In the genomic region with DNA sequence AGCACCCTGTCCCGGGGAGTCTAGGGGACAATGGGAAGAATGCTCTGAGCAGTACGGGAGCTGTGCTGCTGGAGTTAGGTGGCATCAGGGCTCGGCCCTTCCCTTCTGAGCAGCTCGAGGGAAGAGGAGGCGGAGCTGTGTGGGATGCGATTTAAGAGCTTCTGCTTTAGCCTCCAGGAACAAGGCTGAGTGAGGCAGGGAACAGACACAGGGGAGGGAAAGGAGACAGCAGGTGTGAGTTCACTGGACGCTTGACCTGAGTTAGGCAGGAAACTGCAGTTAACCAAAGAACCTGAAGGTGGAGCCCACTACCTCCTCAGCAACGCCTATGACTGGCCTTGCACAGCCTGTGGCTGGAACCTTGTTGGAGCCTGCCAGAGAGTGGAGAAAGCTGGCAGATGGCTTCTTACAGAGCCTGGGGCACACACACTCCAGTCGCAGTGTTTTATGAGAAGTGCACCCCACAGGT, we compare ENCODE assay signal across 8 mouse cellular contexts. TPM values are rescaled to one million over a fixed set of nuclear protein-coding genes. Genes with fewer than 3 reads are reported as not detected.
DNase-seq lines count a peak whose midpoint lies in the region; ATAC-seq and TF ChIP-seq lines count a peak whose summit lies in the region.

No protein-coding gene starts in this region.

- H3K4me3 ChIP-seq in embryonic facial prominence, embryonic 15.5 days (replicated peaks), result no peak overlapping the region
- no peak overlapping the region for H3K4me3 ChIP-seq in heart, postnatal 0 days (ENCODE audit: low read depth, low read length)
- H3K4me3 ChIP-seq in liver, embryonic 16.5 days (ENCODE audit: low read depth, low read length), result no peak overlapping the region
- H3K4me3 ChIP-seq in neural tube, embryonic 13.5 days, result no peak overlapping the region
- H3K4me3 ChIP-seq in stomach, embryonic 16.5 days (replicated peaks; ENCODE audit: low read length), result no peak overlapping the region

- no peaks in the 10 kb centered on the region for H3K27me3 ChIP-seq in embryonic facial prominence, embryonic 15.5 days
- H3K27me3 ChIP-seq in heart, postnatal 0 days (ENCODE audit: control insufficient read depth, insufficient read depth, low read length), result 0 out of 2 replicates have a peak, but pooled peaks cover 3% of the 10 kb centered on the region
- no peaks in the 10 kb centered on the region for H3K27me3 ChIP-seq in liver, embryonic 16.5 days (ENCODE audit: control insufficient read depth, insufficient read depth, low read depth, low read length)
- no peaks in the 10 kb centered on the region for H3K27me3 ChIP-seq in neural tube, embryonic 13.5 days
- no peaks in the 10 kb centered on the region for H3K27me3 ChIP-seq in stomach, embryonic 16.5 days (ENCODE audit: control insufficient read depth, insufficient read depth, low read length)

- no peaks in the 10 kb centered on the region for H3K9me3 ChIP-seq in embryonic facial prominence, embryonic 15.5 days (replicated peaks)
- H3K9me3 ChIP-seq in heart, postnatal 0 days (replicated peaks; ENCODE audit: control insufficient read depth, low read length), result no peaks in the 10 kb centered on the region
- no peaks in the 10 kb centered on the region for H3K9me3 ChIP-seq in liver, embryonic 16.5 days (replicated peaks; ENCODE audit: control insufficient read depth, low read length)
- no peaks in the 10 kb centered on the region for H3K9me3 ChIP-seq in neural tube, embryonic 13.5 days
- no peaks in the 10 kb centered on the region for H3K9me3 ChIP-seq in stomach, embryonic 16.5 days (replicated peaks; ENCODE audit: control insufficient read depth, low read length)

- H3K36me3 ChIP-seq in embryonic facial prominence, embryonic 15.5 days, result no peaks in the 10 kb centered on the region
- H3K36me3 ChIP-seq in heart, postnatal 0 days (replicated peaks; ENCODE audit: control insufficient read depth, insufficient read depth, low read length), result no peaks in the 10 kb centered on the region
- H3K36me3 ChIP-seq in liver, embryonic 16.5 days (ENCODE audit: control insufficient read depth, insufficient read depth), result no peaks in the 10 kb centered on the region
- H3K36me3 ChIP-seq in neural tube, embryonic 13.5 days, result no peaks in the 10 kb centered on the region
- H3K36me3 ChIP-seq in stomach, embryonic 16.5 days (ENCODE audit: control insufficient read depth, insufficient read depth, low read length), result no peaks in the 10 kb centered on the region

- no peak overlapping the region for H3K9ac ChIP-seq in embryonic facial prominence, embryonic 15.5 days
- no peak overlapping the region for H3K9ac ChIP-seq in heart, postnatal 0 days (replicated peaks; ENCODE audit: low read depth, low read length)
- H3K9ac ChIP-seq in liver, embryonic 16.5 days (ENCODE audit: low read depth, low read length), result no peak overlapping the region
- H3K9ac ChIP-seq in neural tube, embryonic 13.5 days, result no peak overlapping the region
- no peak overlapping the region for H3K9ac ChIP-seq in stomach, embryonic 16.5 days (ENCODE audit: low read length)

- TF ChIP-seq EP300 in heart, postnatal 0 days (IDR thresholded peaks at IDR 0.05; ENCODE audit: low read depth), result no peak

- WGBS in embryonic facial prominence, embryonic 15.5 days, result 6% methylated on average over 8 of the region's 9 CpGs
- 13% methylated on average over 9 of the region's 9 CpGs for WGBS in heart, postnatal 0 days
- 19% methylated on average over 9 of the region's 9 CpGs for whole genome bisulfite sequencing in liver, embryonic 16.5 days (ENCODE audit: insufficient replicate concordance)
- 10% methylated on average over 9 of the region's 9 CpGs for whole genome bisulfite sequencing in neural tube, embryonic 13.5 days
- WGBS in stomach, embryonic 16.5 days, result 15% methylated on average over 9 of the region's 9 CpGs

- peaks cover 4% of the 10 kb centered on the region for H3K4me1 ChIP-seq in embryonic facial prominence, embryonic 15.5 days
- H3K4me1 ChIP-seq in heart, postnatal 0 days (ENCODE audit: control insufficient read depth, insufficient read depth), result no peaks in the 10 kb centered on the region
- H3K4me1 ChIP-seq in liver, embryonic 16.5 days (ENCODE audit: control insufficient read depth, low read depth, low read length), result no peaks in the 10 kb centered on the region
- peaks cover 7% of the 10 kb centered on the region for H3K4me1 ChIP-seq in neural tube, embryonic 13.5 days (replicated peaks)
- H3K4me1 ChIP-seq in stomach, embryonic 16.5 days (ENCODE audit: control insufficient read depth, insufficient read depth, low read length), result no peaks in the 10 kb centered on the region

- H3K4me2 ChIP-seq in embryonic facial prominence, embryonic 15.5 days (replicated peaks), result peak overlapping the region; percentile 17; the same call in 1 of the 2 replicates
- H3K4me2 ChIP-seq in heart, postnatal 0 days (ENCODE audit: low read depth, low read length), result no peak overlapping the region
- no peak overlapping the region for H3K4me2 ChIP-seq in liver, embryonic 16.5 days (ENCODE audit: low read depth, low read length)
- H3K4me2 ChIP-seq in neural tube, embryonic 13.5 days, result 0 out of 2 replicates have a peak overlapping the region, but pooled peaks have one; percentile 17
- no peak overlapping the region for H3K4me2 ChIP-seq in stomach, embryonic 16.5 days (ENCODE audit: low read depth, low read length)

- no peak overlapping the region for H3K27ac ChIP-seq in embryonic facial prominence, embryonic 15.5 days (replicated peaks)
- no peak overlapping the region for H3K27ac ChIP-seq in heart, postnatal 0 days (ENCODE audit: low read depth)
- no peak overlapping the region for H3K27ac ChIP-seq in liver, embryonic 16.5 days (ENCODE audit: low read length)
- no peak overlapping the region for H3K27ac ChIP-seq in neural tube, embryonic 13.5 days (replicated peaks)
- H3K27ac ChIP-seq in stomach, embryonic 16.5 days (ENCODE audit: low read length), result no peak overlapping the region

- no peak for ATAC-seq in embryonic facial prominence, embryonic 15.5 days (ENCODE audit: insufficient number of reproducible peaks, low FRiP score, low TSS enrichment, low read depth)
- peak; percentile 77 for ATAC-seq in heart, postnatal 0 days (ENCODE audit: insufficient read depth, low read depth)
- peak; percentile 50; the same call in 1 of the 2 replicates for ATAC-seq in liver, embryonic 16.5 days (ENCODE audit: low read depth)
- ATAC-seq in neural tube, embryonic 13.5 days (ENCODE audit: low read depth), result peak; percentile 91
- peak; percentile 85; the same call in 1 of the 2 replicates for ATAC-seq in stomach, embryonic 16.5 days (ENCODE audit: insufficient read depth, low FRiP score)

- peak; percentile 71 for DNase-seq in A20 (ENCODE audit: low read depth, low spot score)
- peak; percentile 77 for DNase-seq in adrenal gland, postnatal 25 days
- peak; percentile 64 for DNase-seq in heart, postnatal 0 days (ENCODE audit: low spot score)
- DNase-seq in kidney, postnatal 25 days, result peak; percentile 88 to 89

- peak; percentile 89 for TF ChIP-seq CTCF in heart, postnatal 0 days (IDR thresholded peaks at IDR 0.05; ENCODE audit: low read depth)

RNA-seq across cellular contexts. Expression of a gene that starts 22.7 kb away (rescaled TPM):
- total RNA-seq in adrenal gland, postnatal 25 days (2021), result 4.3 and 6.4 TPM in 2 replicates
- 19.6 and 34.3 TPM in 2 replicates for polyA plus RNA-seq in embryonic facial prominence, embryonic 15.5 days (2015; fragmentation: Nextera tagmentation; extraction: Ambion mirVana)
- 0.27 TPM in 1 of 2 replicates, not detected in the other for total RNA-seq in heart, postnatal 0 days (2014; rRNA removed; ENCODE audit: low replicate concordance)
- 1.6 and 2.3 TPM in 2 replicates for polyA plus RNA-seq in heart, postnatal 0 days (2015; fragmentation: Nextera tagmentation; extraction: Ambion mirVana)
- polyA plus RNA-seq in liver, embryonic 16.5 days (2015; fragmentation: Nextera tagmentation; extraction: Ambion mirVana), result 0.19 and 0.20 TPM in 2 replicates
- 2.2 and 2.3 TPM in 2 replicates for polyA plus RNA-seq in neural tube, embryonic 13.5 days (2015; fragmentation: Nextera tagmentation; extraction: Ambion mirVana)
- polyA plus RNA-seq in stomach, embryonic 16.5 days (2015; fragmentation: Nextera tagmentation; extraction: Ambion mirVana), result 1.5 and 2.5 TPM in 2 replicates

RNA-seq across cellular contexts. Expression of a gene that starts 32.1 kb away (rescaled TPM):
- total RNA-seq in adrenal gland, postnatal 25 days (2021), result 15.5 and 16.3 TPM in 2 replicates
- polyA plus RNA-seq in embryonic facial prominence, embryonic 15.5 days (2015; fragmentation: Nextera tagmentation; extraction: Ambion mirVana), result 4.6 and 5.8 TPM in 2 replicates
- total RNA-seq in heart, postnatal 0 days (2014; rRNA removed; ENCODE audit: low replicate concordance), result 16.8 and 37.9 TPM in 2 replicates
- 9.7 and 13.5 TPM in 2 replicates for polyA plus RNA-seq in heart, postnatal 0 days (2015; fragmentation: Nextera tagmentation; extraction: Ambion mirVana)
- 2.4 and 2.5 TPM in 2 replicates for polyA plus RNA-seq in liver, embryonic 16.5 days (2015; fragmentation: Nextera tagmentation; extraction: Ambion mirVana)
- 13.3 and 14.6 TPM in 2 replicates for polyA plus RNA-seq in neural tube, embryonic 13.5 days (2015; fragmentation: Nextera tagmentation; extraction: Ambion mirVana)
- 16.1 and 22.5 TPM in 2 replicates for polyA plus RNA-seq in stomach, embryonic 16.5 days (2015; fragmentation: Nextera tagmentation; extraction: Ambion mirVana)

RNA-seq across cellular contexts. Expression of a gene that starts 46.8 kb away (rescaled TPM):
- total RNA-seq in adrenal gland, postnatal 25 days (2021), result not detected in 2 replicates
- 0.28 and 0.70 TPM in 2 replicates for polyA plus RNA-seq in embryonic facial prominence, embryonic 15.5 days (2015; fragmentation: Nextera tagmentation; extraction: Ambion mirVana)
- total RNA-seq in heart, postnatal 0 days (2014; rRNA removed; ENCODE audit: low replicate concordance), result not detected in 2 replicates
- 0.11 and 0.20 TPM in 2 replicates for polyA plus RNA-seq in heart, postnatal 0 days (2015; fragmentation: Nextera tagmentation; extraction: Ambion mirVana)
- 6.3 and 8.2 TPM in 2 replicates for polyA plus RNA-seq in liver, embryonic 16.5 days (2015; fragmentation: Nextera tagmentation; extraction: Ambion mirVana)
- polyA plus RNA-seq in neural tube, embryonic 13.5 days (2015; fragmentation: Nextera tagmentation; extraction: Ambion mirVana), result not detected in 2 replicates
- polyA plus RNA-seq in stomach, embryonic 16.5 days (2015; fragmentation: Nextera tagmentation; extraction: Ambion mirVana), result 1.1 and 1.4 TPM in 2 replicates

RNA-seq across cellular contexts. Expression of a gene that starts 55.7 kb away (rescaled TPM):
- total RNA-seq in adrenal gland, postnatal 25 days (2021), result not detected in 2 replicates
- polyA plus RNA-seq in embryonic facial prominence, embryonic 15.5 days (2015; fragmentation: Nextera tagmentation; extraction: Ambion mirVana), result 0.05 TPM in 1 of 2 replicates, not detected in the other
- 0.15 TPM in 1 of 2 replicates, not detected in the other for total RNA-seq in heart, postnatal 0 days (2014; rRNA removed; ENCODE audit: low replicate concordance)
- not detected in 2 replicates for polyA plus RNA-seq in heart, postnatal 0 days (2015; fragmentation: Nextera tagmentation; extraction: Ambion mirVana)
- polyA plus RNA-seq in liver, embryonic 16.5 days (2015; fragmentation: Nextera tagmentation; extraction: Ambion mirVana), result 0.47 and 0.51 TPM in 2 replicates
- not detected in 2 replicates for polyA plus RNA-seq in neural tube, embryonic 13.5 days (2015; fragmentation: Nextera tagmentation; extraction: Ambion mirVana)
- polyA plus RNA-seq in stomach, embryonic 16.5 days (2015; fragmentation: Nextera tagmentation; extraction: Ambion mirVana), result 0.39 and 0.89 TPM in 2 replicates

Comparison
In these comparisons a context has a peak if more than half of its experiments do, and no peak if none do; other contexts are left out.
1. H3K4me2 ChIP-seq: peak in embryonic facial prominence, embryonic 15.5 days (single experiment) and neural tube, embryonic 13.5 days (single experiment); none in heart, postnatal 0 days (single experiment), liver, embryonic 16.5 days (single experiment) and stomach, embryonic 16.5 days (single experiment).
2. Peak in every context shown above with its lines, with median percentiles within 50 percentile points of each other: DNase-seq.